Mouse (Mus musculus): ENCODE measurements around the gene Trmt61a.

DNA sequence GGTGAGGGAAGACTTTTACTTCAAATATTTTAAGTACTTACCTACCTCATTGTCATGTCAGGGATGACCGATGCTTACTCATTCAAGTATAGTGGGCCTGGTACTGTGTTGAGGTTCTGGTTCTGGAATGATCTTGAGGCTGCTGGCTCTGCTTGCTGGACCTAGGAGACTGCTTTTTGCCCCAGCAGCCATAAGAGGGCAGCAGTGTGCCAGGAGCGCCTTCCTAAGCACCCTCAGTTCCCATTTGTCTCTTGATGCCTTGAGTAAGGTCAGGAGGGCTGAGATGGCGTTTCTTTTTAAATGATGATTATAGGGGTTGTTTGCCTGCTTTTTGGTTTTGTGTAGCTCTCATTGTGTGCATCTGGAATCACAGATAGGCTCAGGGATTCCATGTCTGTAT lies 24.5 kb upstream of the Trmt61a start:
- peak; percentile 82; the same call in 1 of the 2 replicates for TF ChIP-seq CTCF (IDR thresholded peaks at IDR 0.05; ENCODE audit: extremely low read depth, insufficient read length, insufficient replicate concordance, low read depth, low read length)
- TF ChIP-seq POLR2A (IDR thresholded peaks at IDR 0.05; ENCODE audit: low read depth, low read length): no peak
